12 mouse cellular contexts compared by ENCODE assay signal in genomic region chr17:64181291-64181690, GRCm38 (mm10).
"Had no signal": no experiment of that assay in that cellular context is flagged by ENCODE, and none has a peak within 500 bp of the region (broad histone marks: within the 10 kb centered on the region; RNA-seq: fewer than 3 reads in every experiment).

No protein-coding gene starts in this region.

- H3K9ac ChIP-seq: kidney, embryonic 15.5 days; limb, embryonic 15.5 days; liver, embryonic 12.5 days; lung, embryonic 14.5 days; midbrain, embryonic 12.5 days had no signal

- H3K27me3 ChIP-seq: kidney, embryonic 15.5 days; limb, embryonic 15.5 days; liver, embryonic 12.5 days; midbrain, embryonic 12.5 days had no signal

- H3K27ac ChIP-seq: kidney, embryonic 15.5 days; left cerebral cortex, adult 2 months; limb, embryonic 15.5 days; liver, embryonic 12.5 days; midbrain, embryonic 12.5 days had no signal

- H3K36me3 ChIP-seq: kidney, embryonic 15.5 days; limb, embryonic 15.5 days; liver, embryonic 12.5 days; midbrain, embryonic 12.5 days had no signal

- ATAC-seq: liver, embryonic 12.5 days had no signal

- H3K4me1 ChIP-seq: kidney, embryonic 15.5 days; limb, embryonic 15.5 days; liver, embryonic 12.5 days; midbrain, embryonic 12.5 days had no signal

- H3K9me3 ChIP-seq: kidney, embryonic 15.5 days; limb, embryonic 15.5 days; liver, embryonic 12.5 days; midbrain, embryonic 12.5 days had no signal

- H3K4me2 ChIP-seq: kidney, embryonic 15.5 days; limb, embryonic 15.5 days; liver, embryonic 12.5 days; lung, embryonic 14.5 days; midbrain, embryonic 12.5 days had no signal

- DNase-seq: kidney, adult 2 months; kidney, postnatal 14 days; lung, embryonic 14.5 days; lung, postnatal 10 days; lung, postnatal 4 days; right cerebral cortex, postnatal 25 days; thymus, postnatal 36 days had no signal

- H3K4me3 ChIP-seq: kidney, embryonic 15.5 days; left cerebral cortex, adult 2 months; limb, embryonic 15.5 days; liver, embryonic 12.5 days; midbrain, embryonic 12.5 days had no signal
